ENCODE assay signal across 17 mouse cellular contexts in genomic region chr17:83245460-83245859, GRCm38 (mm10). TPM values are rescaled to one million over a fixed set of nuclear protein-coding genes. Genes with fewer than 3 reads are reported as not detected.
"Had no signal": no experiment of that assay in that cellular context is flagged by ENCODE, and none has a peak within 500 bp of the region (broad histone marks: within the 10 kb centered on the region; RNA-seq: fewer than 3 reads in every experiment).

No protein-coding gene starts in this region.

- H3K27ac ChIP-seq: midbrain, embryonic 10.5 days; midbrain, embryonic 12.5 days; neural tube, embryonic 13.5 days; neural tube, embryonic 15.5 days had no signal

- DNase-seq: lung, adult 18-20 months; lung, embryonic 14.5 days; lung, postnatal 10 days; lung, postnatal 4 days; right cerebral cortex, adult 18-20 months; right cerebral cortex, postnatal 25 days; right cerebral cortex, postnatal 4 days; spleen, adult 18-20 months; thymus, adult 18-20 months; thymus, postnatal 14 days; thymus, postnatal 36 days had no signal

- H3K27me3 ChIP-seq: neural tube, embryonic 15.5 days had no signal

- H3K4me3 ChIP-seq: midbrain, embryonic 10.5 days; midbrain, embryonic 12.5 days; myocyte; neural tube, embryonic 13.5 days; neural tube, embryonic 15.5 days had no signal

- H3K9me3 ChIP-seq: midbrain, embryonic 10.5 days; midbrain, embryonic 12.5 days; neural tube, embryonic 13.5 days; neural tube, embryonic 15.5 days had no signal

- H3K36me3 ChIP-seq: midbrain, embryonic 10.5 days; midbrain, embryonic 12.5 days; neural tube, embryonic 13.5 days; neural tube, embryonic 15.5 days had no signal

- H3K9ac ChIP-seq: lung, embryonic 14.5 days; midbrain, embryonic 12.5 days; neural tube, embryonic 13.5 days; neural tube, embryonic 15.5 days had no signal

- H3K4me2 ChIP-seq: midbrain, embryonic 12.5 days; neural tube, embryonic 13.5 days; neural tube, embryonic 15.5 days had no signal

- H3K4me1 ChIP-seq: midbrain, embryonic 12.5 days; neural tube, embryonic 15.5 days had no signal

RNA-seq across cellular contexts. Expression of gene Pkdcc, which starts 30.4 kb away (rescaled TPM):
- total RNA-seq: megakaryocyte-erythroid progenitor cell, adult 5-6 weeks had no signal
